Mouse (Mus musculus) G1E (cell line): ENCODE results near the gene Slc4a7. TPM values are rescaled to one million over a fixed set of nuclear protein-coding genes. Genes with fewer than 3 reads are reported as not detected.

Experiments
- ATAC-seq: 2 replicates; pipeline ENCODE4 v1.8.0; 2016; ENCODE audit warnings: mild to moderate bottlenecking; ENCODE audit not compliant: insufficient number of reproducible peaks, poor library complexity, low FRiP score, severe bottlenecking; ENCODE audit errors: extremely low read depth
- DNase-seq: peaks from one replicate; pipeline ENCODE4 v3.0.0; 2012; ENCODE audit warnings: low spot score
- H3K27me3 ChIP-seq: 2 replicates; pipeline ENCODE4 v1.6.1; 2012; ENCODE audit warnings: mild to moderate bottlenecking, low read length, inconsistent platforms; ENCODE audit not compliant: insufficient read depth
- H3K36me3 ChIP-seq: replicated peaks from 2 replicates; pipeline ENCODE3; 2012; ENCODE audit warnings: mild to moderate bottlenecking, inconsistent platforms
- H3K4me1 ChIP-seq: 2 replicates; pipeline ENCODE4 v1.6.1; 2012; ENCODE audit warnings: low read depth, low read length, inconsistent platforms, mixed read lengths; ENCODE audit not compliant: insufficient read depth
- H3K4me3 ChIP-seq: 2 replicates; pipeline ENCODE4 v1.5.1; 2012; ENCODE audit warnings: low read depth, mild to moderate bottlenecking, inconsistent platforms, low read length, moderate library complexity, mixed read lengths
- H3K9me3 ChIP-seq: replicated peaks from 2 replicates; pipeline ENCODE4 v1.6.1; 2012; ENCODE audit warnings: inconsistent platforms
- CTCF ChIP-seq: IDR thresholded peaks from 2 replicates; pipeline ENCODE4 v1.5.1; 2012; ENCODE audit warnings: low read depth, low read length, inconsistent platforms, mixed read lengths
- GATA1 ChIP-seq: IDR thresholded peaks from 2 replicates; pipeline ENCODE4 v1.6.1; 2012; ENCODE audit warnings: borderline replicate concordance, low read length, inconsistent platforms, mixed read lengths
- GATA2 ChIP-seq: IDR thresholded peaks from 2 replicates; pipeline ENCODE4 v1.6.1; 2012; ENCODE audit warnings: low read depth, low read length, inconsistent platforms, borderline replicate concordance
- POLR2AphosphoS5 ChIP-seq: IDR thresholded peaks from 2 replicates; pipeline ENCODE4 v1.6.1; 2012; ENCODE audit warnings: low read depth, low read length, inconsistent platforms; ENCODE audit not compliant: insufficient replicate concordance
- TAL1 ChIP-seq: conservative IDR thresholded peaks from 2 replicates; pipeline ENCODE4 v1.6.1; 2012; ENCODE audit warnings: low read depth, low read length, inconsistent platforms, mixed read lengths
- polyA plus RNA-seq: library from polyadenylated mRNA; stranded (reverse); fragments of >175 nt; gene quantifications from 2 replicates; pipeline ENCODE4 v1.2.3, GENCODE M21; 2012
- total RNA-seq, 2 experiments: library from RNA; stranded (forward) in 1 of 2; stranded (reverse) in 1 of 2; fragments of 200-1000 nt in 1 of 2; fragments of >200 nt in 1 of 2; fragmentation: Nextera tagmentation in 1 of 2; gene quantifications; 2 replicates each; pipeline ENCODE4 v1.2.3; 2014 to 2017

The Slc4a7 gene
- total and polyA plus RNA-seq, 3 experiments, result 6.8 to 39.4 (median 25.5) TPM

DNA sequence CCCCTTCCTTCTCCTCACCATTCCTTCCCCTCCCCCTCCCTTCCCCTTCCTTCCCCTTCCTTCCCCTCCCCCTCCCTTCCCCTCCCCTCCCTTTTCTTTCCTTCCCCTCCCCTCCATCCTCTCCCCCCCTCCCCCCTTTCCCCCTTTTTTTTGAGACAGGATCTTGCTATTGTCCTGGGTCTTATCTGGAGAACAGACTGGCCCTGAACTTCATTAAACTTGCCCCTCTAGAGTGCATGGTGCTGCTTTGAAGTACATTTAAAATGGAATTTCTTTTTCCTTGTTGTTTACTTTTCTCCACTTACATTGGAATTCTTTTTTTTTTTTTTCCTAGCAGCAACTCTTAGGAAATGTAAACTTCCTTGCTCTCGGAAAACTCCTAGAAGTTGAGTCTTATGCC lies 6.9 kb downstream of the Slc4a7 start:
- peaks cover 15% of the 10 kb centered on the region for H3K4me1 ChIP-seq
- ATAC-seq, result no peak
- no peak overlapping the region for H3K4me3 ChIP-seq
- no peaks in the 10 kb centered on the region for H3K9me3 ChIP-seq
- peaks cover 18% of the 10 kb centered on the region for H3K36me3 ChIP-seq
- no peak for DNase-seq
- TF ChIP-seq GATA1 (no peak), CTCF (no peak), TAL1 (no peak), POLR2AphosphoS5 (no peak), GATA2 (no peak)
- no peaks in the 10 kb centered on the region for H3K27me3 ChIP-seq

DNA sequence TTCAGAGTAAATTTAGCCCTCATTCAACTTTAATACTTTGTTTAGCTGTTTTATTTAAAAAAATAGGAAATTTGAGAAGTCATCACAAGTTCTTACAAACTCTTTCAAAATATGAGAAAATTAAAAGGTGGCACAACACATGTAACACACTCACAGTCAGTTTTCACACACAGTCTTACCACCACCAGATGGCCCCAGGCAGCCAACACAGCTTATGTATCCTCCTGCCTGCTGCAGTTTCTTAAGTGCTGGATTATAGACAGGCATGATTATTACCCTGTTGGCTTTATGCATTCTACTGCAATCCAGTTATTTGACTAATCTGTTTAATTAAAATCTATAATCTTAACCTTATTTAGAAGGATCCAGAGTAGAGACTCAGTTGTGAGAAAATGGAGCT lies 12.1 kb downstream of the Slc4a7 start:
- DNase-seq (no peak), ATAC-seq (no peak)
- Histone ChIP-seq H3K4me3 (no peak overlapping the region), H3K9me3 (no peaks in the 10 kb centered on the region), H3K36me3 (peaks cover 20% of the 10 kb centered on the region), H3K4me1 (peaks cover 3% of the 10 kb centered on the region), H3K27me3 (no peaks in the 10 kb centered on the region)
- TF ChIP-seq GATA2, result no peak
- TF ChIP-seq CTCF, result no peak
- TF ChIP-seq POLR2AphosphoS5, result no peak

- H3K9me3 ChIP-seq, result no peaks in the 10 kb centered on the region
- DNase-seq (no peak), ATAC-seq (no peak)
- H3K27me3 ChIP-seq, result no peaks in the 10 kb centered on the region
- peaks cover 3% of the 10 kb centered on the region for H3K4me1 ChIP-seq
- no peak for TF ChIP-seq CTCF
- no peak for TF ChIP-seq POLR2AphosphoS5
- no peak for TF ChIP-seq TAL1
- no peak for TF ChIP-seq GATA1
- no peak for TF ChIP-seq GATA2
- no peak overlapping the region for H3K4me3 ChIP-seq
- peaks cover 15% of the 10 kb centered on the region for H3K36me3 ChIP-seq
Observed at GRCm38 (mm10) chr14:14715794-14716193, 13.7 kb downstream of the Slc4a7 start.

DNA sequence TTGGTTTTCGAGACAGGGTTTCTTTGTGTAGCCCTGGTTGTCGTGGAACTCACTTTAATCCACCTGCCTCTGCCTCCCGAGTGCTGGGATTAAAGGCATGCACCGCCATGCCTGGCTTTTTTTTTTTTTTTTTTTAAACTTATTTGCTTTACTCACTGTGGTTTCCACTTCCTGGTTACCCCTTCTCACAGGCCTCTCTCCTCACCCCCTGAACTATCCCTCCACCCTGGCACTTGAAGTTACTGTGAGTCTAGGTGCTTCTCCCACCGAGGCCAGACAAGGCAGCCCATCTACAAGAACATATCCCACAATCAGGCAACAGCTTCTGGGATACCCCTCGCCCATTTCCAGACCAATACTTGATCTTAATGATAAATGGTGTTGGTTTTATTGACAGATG lies 14.8 kb downstream of the Slc4a7 start:
- Histone ChIP-seq H3K27me3 (no peaks in the 10 kb centered on the region), H3K4me3 (no peak overlapping the region), H3K4me1 (peaks cover 3% of the 10 kb centered on the region), H3K9me3 (no peaks in the 10 kb centered on the region), H3K36me3 (peaks cover 12% of the 10 kb centered on the region)
- DNase-seq (no peak), ATAC-seq (no peak)
- TF ChIP-seq GATA1 (no peak), CTCF (no peak), POLR2AphosphoS5 (no peak), GATA2 (no peak), TAL1 (no peak)

GRCm38 (mm10) chr14:14718556-14718955 lies 16.5 kb downstream of the Slc4a7 start:
- Histone ChIP-seq H3K4me1 (peaks cover 3% of the 10 kb centered on the region), H3K4me3 (no peak overlapping the region), H3K27me3 (no peaks in the 10 kb centered on the region), H3K36me3 (peaks cover 13% of the 10 kb centered on the region), H3K9me3 (no peaks in the 10 kb centered on the region)
- TF ChIP-seq CTCF (no peak), POLR2AphosphoS5 (no peak), GATA2 (no peak), GATA1 (no peak), TAL1 (no peak)
- ATAC-seq (no peak), DNase-seq (no peak)

GRCm38 (mm10) chr14:14781169-14781568 lies 79.1 kb downstream of the Slc4a7 start:
- Histone ChIP-seq H3K27me3 (no peaks in the 10 kb centered on the region), H3K36me3 (peaks cover 28% of the 10 kb centered on the region), H3K9me3 (no peaks in the 10 kb centered on the region), H3K4me1 (no peaks in the 10 kb centered on the region), H3K4me3 (no peak overlapping the region)
- no peak for DNase-seq
- TF ChIP-seq GATA1, result no peak
- TF ChIP-seq POLR2AphosphoS5, result no peak
- TF ChIP-seq TAL1, result no peak
- no peak for TF ChIP-seq GATA2
- no peak for TF ChIP-seq CTCF
- ATAC-seq, result no peak

DNA sequence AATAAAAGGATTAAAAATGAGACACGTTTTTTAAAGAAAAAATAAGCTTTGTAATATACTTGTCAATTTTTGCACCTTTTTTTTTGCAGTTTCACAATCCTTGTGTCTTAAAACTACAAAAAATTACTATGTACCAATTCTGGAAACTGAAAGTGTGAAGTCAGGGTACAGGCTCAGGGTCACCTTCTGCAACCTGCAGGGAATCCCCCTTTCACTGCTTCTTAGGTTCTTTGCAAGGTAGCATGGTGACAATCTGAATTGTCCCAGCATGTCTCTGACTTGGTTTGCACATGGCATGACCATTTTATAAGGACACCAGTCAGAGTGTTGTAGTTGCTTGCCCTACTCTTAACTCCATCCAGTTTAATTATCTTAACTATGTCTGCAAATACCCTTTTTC lies 82.1 kb downstream of the Slc4a7 start:
- H3K9me3 ChIP-seq, result no peaks in the 10 kb centered on the region
- H3K27me3 ChIP-seq, result no peaks in the 10 kb centered on the region
- ATAC-seq (no peak), DNase-seq (no peak)
- H3K4me3 ChIP-seq, result no peak overlapping the region
- peaks cover 31% of the 10 kb centered on the region for H3K36me3 ChIP-seq
- no peaks in the 10 kb centered on the region for H3K4me1 ChIP-seq
- no peak for TF ChIP-seq CTCF
- no peak for TF ChIP-seq GATA1
- no peak for TF ChIP-seq GATA2
- no peak for TF ChIP-seq POLR2AphosphoS5
- TF ChIP-seq TAL1, result no peak
